Mouse (Mus musculus) embryo, embryonic 11 days (tissue): Measurements from ENCODE around the gene Gm10322.

ENCODE experiments used
- DNase-seq: peaks from one replicate; pipeline ENCODE4 v3.0.0-alpha.2; 2015

Gene Gm10322

DNA sequence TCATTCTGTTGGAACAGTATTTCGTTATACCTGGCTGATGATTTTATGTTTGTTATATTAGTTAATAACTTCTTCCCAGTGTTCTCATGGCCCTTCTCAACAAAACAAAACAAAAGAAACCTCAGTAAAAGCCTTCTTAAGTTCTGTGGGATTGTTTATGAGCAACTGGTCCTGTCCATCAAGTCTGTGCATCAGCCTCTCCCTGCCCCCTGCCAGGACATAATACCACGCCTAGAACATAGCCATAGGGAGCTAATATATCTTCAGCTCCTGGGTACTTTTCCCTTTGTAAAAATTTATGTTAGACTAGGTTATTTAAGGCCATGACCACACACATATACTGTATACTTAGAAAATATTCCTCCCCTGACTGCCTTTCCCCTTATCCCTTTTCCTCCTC, 48.9 kb downstream of the Gm10322 start:
- DNase-seq, result no peak

DNA sequence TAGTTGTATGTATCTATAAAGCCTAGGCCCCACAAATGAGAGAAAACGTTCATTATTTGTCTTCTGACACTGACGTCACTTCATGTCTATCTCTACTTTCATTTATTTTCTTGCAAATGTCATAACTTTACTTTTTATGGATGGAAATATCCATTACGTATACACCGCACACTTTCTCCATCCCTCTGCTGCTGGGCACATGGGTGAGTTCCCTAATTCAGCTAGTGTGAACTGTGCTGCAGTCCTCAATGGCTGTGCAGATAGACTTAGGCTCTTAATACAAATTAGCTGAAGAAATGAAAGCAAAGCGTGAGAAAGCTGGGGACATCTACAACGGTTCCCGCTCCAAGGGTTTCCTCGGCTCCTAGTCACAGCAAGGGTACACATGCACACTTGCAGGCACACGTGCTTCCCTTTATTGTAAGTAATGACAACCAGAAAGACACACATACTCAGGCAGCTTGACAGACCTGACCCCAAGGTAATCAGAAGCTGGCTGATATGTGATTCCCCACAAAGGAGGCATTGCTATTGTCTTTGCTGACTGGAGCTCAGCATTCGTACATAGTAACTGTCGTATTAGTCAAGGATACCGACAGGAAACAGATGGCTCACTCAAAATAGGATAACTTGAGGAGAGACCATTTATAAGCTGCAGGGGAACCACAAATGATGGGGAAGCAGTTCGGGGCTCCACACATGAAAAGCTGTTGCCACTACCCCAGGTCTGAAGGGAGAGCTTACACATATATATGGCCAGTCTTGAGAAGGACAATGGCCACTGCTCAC, 49.8 kb downstream of the Gm10322 start:
- DNase-seq, result no peak
